Mouse (Mus musculus) layer of hippocampus, adult 11-12 months (tissue): ENCODE data around the gene Pzp.

Experiments used
- DNase-seq: peaks from one replicate; pipeline ENCODE4 v3.0.0; 2022; ENCODE audit warnings: low spot score

Gene Pzp

DNA sequence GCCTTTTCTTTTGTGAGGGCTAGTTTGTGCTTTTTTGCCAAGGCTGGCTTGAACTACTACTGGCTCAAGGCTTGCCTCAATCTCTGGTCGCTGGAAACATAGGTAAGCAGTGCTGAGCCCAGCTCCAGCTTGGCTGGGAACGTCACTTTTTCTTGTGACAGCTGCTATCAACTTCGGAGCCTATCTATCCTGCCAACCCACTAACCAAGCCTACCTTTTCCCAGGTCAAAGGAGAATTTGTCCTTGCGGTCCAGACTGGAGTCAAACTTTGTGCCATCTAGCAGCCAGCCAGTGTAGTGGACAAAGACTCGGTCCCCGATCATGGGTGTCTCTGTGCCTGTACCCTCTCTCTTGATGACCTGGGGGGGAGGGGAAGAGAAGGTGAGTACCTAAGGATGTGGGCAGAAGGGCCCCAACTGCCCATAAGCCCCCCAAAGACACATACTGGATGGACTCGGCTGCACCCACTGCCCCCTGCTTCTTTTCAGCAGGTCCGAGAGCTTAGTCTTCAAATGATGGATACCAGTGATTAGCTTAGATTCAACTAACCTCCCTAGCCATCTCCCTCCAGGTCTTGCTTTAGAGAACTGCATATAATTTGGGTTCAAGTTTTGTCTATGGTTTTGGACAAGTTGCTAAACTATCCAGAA is 90.0 kb downstream of the Pzp start:
- DNase-seq: no peak

DNA sequence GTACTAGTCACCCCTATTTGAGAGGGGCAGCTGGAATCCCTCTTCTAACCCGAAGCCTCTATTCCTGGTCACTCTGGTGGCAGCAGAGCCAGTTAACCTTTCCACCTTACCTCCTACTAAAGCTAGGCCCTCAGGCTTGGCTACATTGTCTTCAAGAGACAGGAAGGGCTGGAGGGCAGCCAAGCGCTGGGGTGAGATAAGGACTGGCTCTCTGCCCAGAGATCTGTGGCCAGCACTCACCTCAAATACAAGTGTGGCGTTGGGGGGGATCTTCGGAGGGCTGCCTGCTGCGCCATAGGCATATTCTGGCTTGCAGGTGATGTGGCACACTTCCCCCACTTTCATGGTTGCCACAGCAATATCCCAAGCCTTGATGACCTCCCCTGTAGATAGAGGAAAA is 91.0 kb downstream of the Pzp start:
- no peak for DNase-seq
